Mouse (Mus musculus) limb, embryonic 14.5 days (tissue): ENCODE data around the gene Sectm1a. TPM values are rescaled to one million over a fixed set of nuclear protein-coding genes. Genes with fewer than 3 reads are reported as not detected.

ENCODE experiments used
- ATAC-seq: fragments of 200-750 bp; cut with Nextera tagmentation; 2 replicates; pipeline ENCODE4 v1.8.0; 2017; ENCODE audit warnings: low read depth, moderate number of reproducible peaks, moderate TSS enrichment; ENCODE audit not compliant: low FRiP score
- DNase-seq: peaks from one replicate; pipeline ENCODE4 v3.0.0-alpha.2; 2015; ENCODE audit warnings: low spot score
- H3K27ac ChIP-seq: fragments of 300-500 bp; sonication (generic); replicated peaks from 2 replicates; pipeline ENCODE4 v1.5.1; 2014; ENCODE audit warnings: low read depth, mild to moderate bottlenecking, low read length, moderate library complexity, mixed read lengths
- H3K27me3 ChIP-seq: fragments of 300-500 bp; sonication (generic); 2 replicates; pipeline ENCODE4 v1.6.1; 2014; ENCODE audit warnings: low read length, mixed read lengths; ENCODE audit not compliant: control insufficient read depth, insufficient read depth
- H3K36me3 ChIP-seq: fragments of 300-500 bp; sonication (generic); 2 replicates; pipeline ENCODE4 v1.6.1; 2014; ENCODE audit warnings: mild to moderate bottlenecking, low read length, moderate library complexity, mixed read lengths; ENCODE audit not compliant: control insufficient read depth, insufficient read depth
- H3K4me1 ChIP-seq: fragments of 300-500 bp; sonication (generic); 2 replicates; pipeline ENCODE4 v1.6.1; 2014; ENCODE audit warnings: antibody characterized with exemption, low read length, mixed read lengths; ENCODE audit not compliant: control insufficient read depth, insufficient read depth
- H3K4me2 ChIP-seq: fragments of 300-500 bp; sonication (generic); replicated peaks from 2 replicates; pipeline ENCODE4 v1.6.1; 2014; ENCODE audit warnings: low read depth, mild to moderate bottlenecking, low read length, moderate library complexity; ENCODE audit not compliant: severe bottlenecking
- H3K4me3 ChIP-seq: fragments of 300-500 bp; sonication (generic); replicated peaks from 2 replicates; pipeline ENCODE4 v1.5.1; 2014; ENCODE audit warnings: low read length
- H3K9ac ChIP-seq: fragments of 300-500 bp; sonication (generic); 2 replicates; pipeline ENCODE4 v1.6.1; 2014; ENCODE audit warnings: mild to moderate bottlenecking, low read depth, low read length, moderate library complexity; ENCODE audit not compliant: severe bottlenecking
- H3K9me3 ChIP-seq: fragments of 300-500 bp; sonication (generic); 2 replicates; pipeline ENCODE4 v1.6.1; 2016; ENCODE audit warnings: low read length; ENCODE audit not compliant: control insufficient read depth
- POLR2A ChIP-seq: fragments of 200-500 bp; IDR thresholded peaks from 2 replicates; pipeline ENCODE4 v1.8.0; 2012; ENCODE audit warnings: inconsistent platforms, mild to moderate bottlenecking, moderate library complexity, borderline replicate concordance; ENCODE audit not compliant: insufficient read depth, insufficient read length; ENCODE audit errors: extremely low read depth
- WGBS: fragments of 180-500 bp; shearing (Covaris S2); extraction: QIAGEN DNeasy Blood & Tissue Kit; methylation state at CpG from one replicate; pipeline ENCODE4 v1.1.7; 2014; 5-methylcytosine and 5-hydroxymethylcytosine counted together
- polyA plus RNA-seq, 2 experiments: library from polyadenylated mRNA; depleted of rRNA in 1 of 2; stranded (reverse) in 1 of 2; unstranded in 1 of 2; fragments of >200 nt; fragmentation: Nextera tagmentation in 1 of 2; extraction: Ambion mirVana in 1 of 2; gene quantifications; 2 replicates each; pipeline versions ENCODE4 v1.2.1 to v1.2.3; 2012 to 2014

The Sectm1a gene
- polyA plus RNA-seq, 2 experiments = 1.2 to 1.3 TPM

DNA sequence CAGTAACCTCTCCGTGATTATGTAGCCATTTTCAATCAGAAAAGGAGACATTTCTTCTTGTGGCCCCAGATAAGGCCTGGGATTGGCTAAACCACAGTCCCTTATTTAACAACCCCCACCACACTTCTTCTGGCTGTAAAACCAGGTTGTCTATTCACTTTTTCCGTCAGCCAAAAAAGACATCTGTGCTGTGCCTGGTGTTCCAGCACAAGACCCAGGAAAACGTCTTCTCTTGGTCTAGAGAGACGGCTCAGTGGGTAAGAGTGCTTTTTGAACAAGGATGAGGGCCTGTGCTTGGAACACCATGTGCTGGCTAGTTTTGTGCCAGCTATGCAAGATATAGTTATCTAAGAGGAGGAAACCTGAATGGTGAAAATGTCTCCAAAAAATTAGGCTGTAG, 42.4 kb upstream of the Sectm1a start:
- no peak overlapping the region for H3K9ac ChIP-seq
- H3K36me3 ChIP-seq = no peaks in the 10 kb centered on the region
- ATAC-seq (no peak), DNase-seq (no peak)
- no peaks in the 10 kb centered on the region for H3K4me1 ChIP-seq
- H3K4me2 ChIP-seq = no peak overlapping the region
- H3K27ac ChIP-seq = no peak overlapping the region
- no peak overlapping the region for H3K4me3 ChIP-seq
- H3K9me3 ChIP-seq = no peaks in the 10 kb centered on the region
- TF ChIP-seq POLR2A = no peak
- 85% methylated on average over 4 of the region's 4 CpGs for WGBS
- no peaks in the 10 kb centered on the region for H3K27me3 ChIP-seq

DNA sequence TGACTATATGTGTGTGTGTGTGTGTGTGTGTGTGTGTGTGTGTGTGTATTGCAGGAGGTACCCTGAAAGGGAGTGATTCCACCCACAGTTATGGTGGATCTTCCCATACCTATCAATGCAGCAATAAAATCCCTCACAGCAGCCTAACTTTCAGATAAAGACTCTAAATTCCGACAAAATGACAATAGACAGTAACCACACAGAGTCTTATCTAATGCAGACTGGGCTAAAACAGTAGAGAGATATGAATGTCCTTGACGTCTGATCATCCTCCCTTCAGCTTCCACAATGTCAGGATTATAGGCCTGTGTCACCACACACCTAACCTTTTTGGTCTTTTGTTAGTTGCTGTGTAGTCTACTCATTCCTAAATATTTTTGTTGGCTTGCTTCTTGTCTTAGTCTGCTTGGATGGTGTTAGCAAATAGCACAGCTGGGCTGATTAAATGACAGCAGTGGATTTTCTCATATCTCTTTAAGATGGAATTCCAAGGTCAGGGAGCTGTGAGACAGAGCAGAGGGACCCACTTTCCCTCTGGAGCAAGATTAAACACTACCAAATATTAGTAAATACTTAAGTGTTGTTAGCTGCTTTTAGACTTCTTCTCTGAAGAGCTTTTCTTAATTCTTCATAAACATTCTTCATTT, 41.1 kb upstream of the Sectm1a start:
- H3K36me3 ChIP-seq = no peaks in the 10 kb centered on the region
- no peak for ATAC-seq
- 77% methylated on average over 2 of the region's 2 CpGs for WGBS
- H3K27me3 ChIP-seq = no peaks in the 10 kb centered on the region
- H3K4me2 ChIP-seq = no peak overlapping the region
- no peaks in the 10 kb centered on the region for H3K9me3 ChIP-seq
- TF ChIP-seq POLR2A = no peak
- H3K4me1 ChIP-seq = no peaks in the 10 kb centered on the region
- no peak overlapping the region for H3K27ac ChIP-seq
- H3K4me3 ChIP-seq = no peak overlapping the region
- no peak overlapping the region for H3K9ac ChIP-seq
- no peak for DNase-seq

DNA sequence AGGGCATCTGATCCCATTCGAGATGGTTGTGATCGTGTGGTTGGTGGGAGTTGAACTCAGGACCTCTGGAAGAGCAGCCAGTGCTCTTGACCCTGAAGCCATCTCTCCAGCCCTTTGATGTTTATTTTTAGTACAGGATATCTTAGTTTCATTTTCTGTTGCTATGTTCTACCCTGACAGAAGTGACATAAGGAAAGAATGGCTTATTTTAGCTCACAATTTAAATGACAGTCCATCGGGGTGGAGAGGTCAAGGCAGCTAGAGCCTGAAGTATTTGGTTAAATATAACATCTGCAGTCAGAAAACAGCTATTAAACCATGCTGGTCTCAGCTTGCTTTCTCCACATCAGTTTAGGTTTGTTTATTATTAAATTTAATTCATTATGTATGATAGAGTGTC, 40.1 kb upstream of the Sectm1a start:
- no peak for DNase-seq
- H3K27me3 ChIP-seq = no peaks in the 10 kb centered on the region
- WGBS = 67% methylated on average over 3 of the region's 3 CpGs

DNA sequence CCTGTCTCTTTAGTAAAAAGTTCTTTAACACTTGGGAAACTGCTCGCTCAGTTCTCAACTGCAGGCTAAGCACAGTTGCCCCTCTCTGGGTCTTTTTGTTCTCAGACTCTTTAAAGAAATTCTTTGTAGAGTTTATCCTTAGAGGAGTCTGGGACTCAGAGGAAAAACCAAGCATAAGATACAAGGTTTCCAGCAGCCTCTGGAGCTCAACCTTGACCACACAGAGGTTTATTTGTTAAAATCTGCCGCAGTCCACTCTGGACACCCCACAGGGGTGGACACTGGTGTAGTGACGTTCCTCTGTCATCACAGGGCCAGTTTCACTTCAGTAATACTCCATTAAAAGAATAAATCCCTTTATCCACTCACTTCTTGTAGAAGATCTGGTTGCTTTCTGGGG, 37.6 kb upstream of the Sectm1a start, which contains the start of gene Tex19.2:
TSS of gene Tex19.2 (minus strand) at position 101 of the 400 bp plus-strand sequence.
- ATAC-seq = no peak
- 82% methylated on average over 3 of the region's 3 CpGs for WGBS
- TF ChIP-seq POLR2A = no peak
- H3K9ac ChIP-seq = no peak within 1 kb of the TSS
- H3K4me2 ChIP-seq = no peak within 1 kb of the TSS
- no peak within 1 kb of the TSS for H3K27ac ChIP-seq
- H3K27me3 ChIP-seq = no peaks in the 10 kb centered on the region
- no peak for DNase-seq
- no peaks in the 10 kb centered on the region for H3K4me1 ChIP-seq
- H3K9me3 ChIP-seq = no peaks in the 10 kb centered on the region
- H3K36me3 ChIP-seq = no peaks in the 10 kb centered on the region
- H3K4me3 ChIP-seq = no peak within 1 kb of the TSS

More for the DNA sequence above, 40.1 kb upstream of the Sectm1a start:
- Histone ChIP-seq H3K9me3 (no peaks in the 10 kb centered on the region), H3K4me3 (no peak overlapping the region), H3K4me1 (no peaks in the 10 kb centered on the region), H3K9ac (no peak overlapping the region), H3K36me3 (no peaks in the 10 kb centered on the region), H3K4me2 (no peak overlapping the region), H3K27ac (no peak overlapping the region)
- ATAC-seq = no peak
- no peak for TF ChIP-seq POLR2A

DNA sequence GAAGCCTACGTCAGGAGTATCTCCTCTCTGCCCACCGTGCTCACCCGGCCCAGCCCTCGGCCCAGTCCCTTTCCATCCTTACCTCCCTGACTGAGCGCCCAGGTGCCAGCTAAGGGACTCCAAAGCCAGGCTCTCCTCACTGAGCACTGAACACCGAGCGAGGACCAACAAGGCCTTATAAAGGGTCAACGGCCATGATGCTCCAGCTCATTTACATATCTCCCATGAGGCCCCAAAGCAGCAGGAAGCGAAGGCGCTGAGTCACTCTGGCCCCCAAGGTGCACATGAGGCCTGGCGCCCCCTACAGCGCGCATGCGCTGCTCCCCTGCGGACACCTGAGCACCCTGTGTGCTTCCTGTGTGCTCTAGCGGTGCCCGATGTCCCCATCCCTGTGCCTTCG, 37.1 kb upstream of the Sectm1a start:
- Histone ChIP-seq H3K9ac (no peak overlapping the region), H3K4me2 (no peak overlapping the region), H3K27me3 (no peaks in the 10 kb centered on the region), H3K27ac (no peak overlapping the region), H3K9me3 (no peaks in the 10 kb centered on the region), H3K4me3 (no peak overlapping the region), H3K4me1 (no peaks in the 10 kb centered on the region), H3K36me3 (no peaks in the 10 kb centered on the region)
- 85% methylated on average over 18 of the region's 18 CpGs for WGBS
- ATAC-seq = no peak
- TF ChIP-seq POLR2A = no peak
- DNase-seq = no peak
